Mouse (Mus musculus): ENCODE data around the gene Tma7. TPM values are rescaled to one million over a fixed set of nuclear protein-coding genes. Genes with fewer than 3 reads are reported as not detected.

Gene Tma7
- polyA plus RNA-seq (2012; ENCODE audit: insufficient read depth, low replicate concordance): 28.0 and 687 TPM in 2 replicates

- Histone ChIP-seq H3K36me3 (replicated peaks; ENCODE audit: low read length) (peaks cover 36% of the 10 kb centered on the region), H3K27me3 (replicated peaks) (no peaks in the 10 kb centered on the region), H3K9me3 (no peaks in the 10 kb centered on the region), H3K4me1 (peaks cover 52% of the 10 kb centered on the region), H3K4me3 (replicated peaks) (peak within 1 kb of the TSS; percentile 96)
- TF ChIP-seq GATA1 (IDR thresholded peaks at IDR 0.05; ENCODE audit: borderline replicate concordance, low read length) (no peak), FLI1 (IDR thresholded peaks at IDR 0.05; ENCODE audit: low read length) (no peak)
Measured at GRCm38 (mm10) chr9:109082124-109082800, at the start of gene Tma7, which contains the start of gene Ccdc51. Gene Tma7 (minus strand): TSS chr9:109082587. Gene Ccdc51 (plus strand): TSS chr9:109082493.

DNA sequence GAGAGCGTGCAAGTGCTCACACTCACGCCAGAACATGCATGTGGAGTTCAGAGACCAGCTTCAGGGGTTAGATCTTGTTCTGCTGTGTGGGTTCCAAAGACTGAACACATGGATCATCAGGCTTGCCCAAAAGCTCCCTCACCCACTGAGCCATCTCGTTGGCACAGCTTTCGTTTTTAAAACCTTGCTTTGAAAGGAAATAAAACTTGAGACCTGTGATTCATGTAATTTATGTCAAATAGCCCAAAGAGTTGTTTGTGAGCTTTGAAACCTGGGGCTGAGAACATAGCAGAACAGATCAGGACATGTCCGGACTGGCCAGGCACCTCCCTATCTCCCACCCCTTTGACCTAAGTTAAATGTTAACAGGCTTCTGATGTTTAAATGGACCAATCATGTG is 47.7 kb upstream of the Tma7 start:
- Histone ChIP-seq H3K9me3 (no peaks in the 10 kb centered on the region), H3K4me3 (replicated peaks) (no peak overlapping the region), H3K27me3 (replicated peaks) (peaks cover 3% of the 10 kb centered on the region), H3K36me3 (replicated peaks; ENCODE audit: low read length) (no peaks in the 10 kb centered on the region), H3K4me1 (no peaks in the 10 kb centered on the region)
- no peak for TF ChIP-seq FLI1 (IDR thresholded peaks at IDR 0.05; ENCODE audit: low read length)
- TF ChIP-seq GATA1 (IDR thresholded peaks at IDR 0.05; ENCODE audit: borderline replicate concordance, low read length): no peak

- H3K4me3 ChIP-seq (replicated peaks): no peak overlapping the region
- TF ChIP-seq FLI1 (IDR thresholded peaks at IDR 0.05; ENCODE audit: low read length): no peak
- TF ChIP-seq GATA1 (IDR thresholded peaks at IDR 0.05; ENCODE audit: borderline replicate concordance, low read length): no peak
Measured at GRCm38 (mm10) chr9:109128211-109128610, 45.8 kb upstream of the Tma7 start.

GRCm38 (mm10) chr9:109127076-109127475 is 44.7 kb upstream of the Tma7 start:
- no peak overlapping the region for H3K4me3 ChIP-seq (replicated peaks)
- no peaks in the 10 kb centered on the region for H3K9me3 ChIP-seq
- no peak for TF ChIP-seq GATA1 (IDR thresholded peaks at IDR 0.05; ENCODE audit: borderline replicate concordance, low read length)
- TF ChIP-seq FLI1 (IDR thresholded peaks at IDR 0.05; ENCODE audit: low read length): no peak
- peaks cover 19% of the 10 kb centered on the region for H3K27me3 ChIP-seq (replicated peaks)
- H3K36me3 ChIP-seq (replicated peaks; ENCODE audit: low read length): no peaks in the 10 kb centered on the region
- peaks cover 8% of the 10 kb centered on the region for H3K4me1 ChIP-seq

More at GRCm38 (mm10) chr9:109128211-109128610, 45.8 kb upstream of the Tma7 start:
- no peaks in the 10 kb centered on the region for H3K9me3 ChIP-seq
- H3K4me1 ChIP-seq: peaks cover 5% of the 10 kb centered on the region
- H3K27me3 ChIP-seq (replicated peaks): peaks cover 16% of the 10 kb centered on the region
- no peaks in the 10 kb centered on the region for H3K36me3 ChIP-seq (replicated peaks; ENCODE audit: low read length)

GRCm38 (mm10) chr9:109125481-109125880 is 43.1 kb upstream of the Tma7 start:
- Histone ChIP-seq H3K4me3 (replicated peaks) (no peak overlapping the region), H3K9me3 (no peaks in the 10 kb centered on the region), H3K4me1 (peaks cover 8% of the 10 kb centered on the region), H3K36me3 (replicated peaks; ENCODE audit: low read length) (no peaks in the 10 kb centered on the region), H3K27me3 (replicated peaks) (peaks cover 19% of the 10 kb centered on the region)
- TF ChIP-seq FLI1 (IDR thresholded peaks at IDR 0.05; ENCODE audit: low read length) (no peak), GATA1 (IDR thresholded peaks at IDR 0.05; ENCODE audit: borderline replicate concordance, low read length) (no peak)

GRCm38 (mm10) chr9:109125043-109125442 is 42.7 kb upstream of the Tma7 start:
- peaks cover 8% of the 10 kb centered on the region for H3K4me1 ChIP-seq
- H3K36me3 ChIP-seq (replicated peaks; ENCODE audit: low read length): no peaks in the 10 kb centered on the region
- no peaks in the 10 kb centered on the region for H3K9me3 ChIP-seq
- peaks cover 19% of the 10 kb centered on the region for H3K27me3 ChIP-seq (replicated peaks)
- H3K4me3 ChIP-seq (replicated peaks): no peak overlapping the region
- TF ChIP-seq FLI1 (IDR thresholded peaks at IDR 0.05; ENCODE audit: low read length) (no peak), GATA1 (IDR thresholded peaks at IDR 0.05; ENCODE audit: borderline replicate concordance, low read length) (no peak)

DNA sequence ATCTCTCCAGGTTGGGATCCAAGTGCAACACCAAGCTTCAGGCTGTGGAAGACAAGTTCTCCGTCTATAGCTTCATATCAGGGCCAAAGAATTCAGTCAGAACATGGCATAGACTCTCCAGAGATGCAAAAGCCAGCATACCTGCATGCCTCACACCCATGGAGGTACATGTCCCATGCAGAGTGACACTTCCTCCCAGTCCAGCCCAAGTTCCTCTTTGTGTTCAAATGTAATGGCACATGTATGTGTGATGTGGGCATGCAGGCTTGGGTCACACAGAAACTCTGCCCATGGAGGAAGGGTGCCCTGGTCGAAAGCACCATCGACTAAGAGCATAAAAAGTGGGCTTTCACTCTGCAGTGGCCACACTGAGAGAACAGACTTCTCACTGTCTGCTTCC is 41.8 kb upstream of the Tma7 start:
- peaks cover 21% of the 10 kb centered on the region for H3K27me3 ChIP-seq (replicated peaks)
- no peak overlapping the region for H3K4me3 ChIP-seq (replicated peaks)
- TF ChIP-seq FLI1 (IDR thresholded peaks at IDR 0.05; ENCODE audit: low read length) (no peak), GATA1 (IDR thresholded peaks at IDR 0.05; ENCODE audit: borderline replicate concordance, low read length) (no peak)
- peaks cover 8% of the 10 kb centered on the region for H3K4me1 ChIP-seq
- H3K36me3 ChIP-seq (replicated peaks; ENCODE audit: low read length): no peaks in the 10 kb centered on the region
- H3K9me3 ChIP-seq: no peaks in the 10 kb centered on the region

DNA sequence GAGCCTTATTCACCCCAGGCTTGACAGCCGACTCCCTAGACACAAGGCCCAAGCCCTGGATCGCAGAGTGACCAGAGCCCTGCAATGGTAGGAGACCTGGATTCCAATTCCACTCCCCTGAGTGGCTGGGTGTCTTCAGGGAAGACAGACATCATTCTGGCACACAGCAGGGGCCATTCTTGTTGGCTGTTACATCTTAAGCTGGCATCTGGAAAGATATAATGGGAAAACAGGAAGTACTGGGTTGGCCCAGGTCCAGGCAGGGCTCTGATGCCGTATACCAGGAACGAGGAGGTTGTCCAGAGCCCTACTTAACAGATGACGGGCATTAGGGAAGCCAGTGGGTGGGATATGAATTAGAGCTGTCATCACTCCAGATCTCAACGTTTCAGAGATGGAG is 40.9 kb upstream of the Tma7 start:
- Histone ChIP-seq H3K36me3 (replicated peaks; ENCODE audit: low read length) (no peaks in the 10 kb centered on the region), H3K9me3 (no peaks in the 10 kb centered on the region), H3K4me1 (peaks cover 12% of the 10 kb centered on the region), H3K4me3 (replicated peaks) (no peak overlapping the region), H3K27me3 (replicated peaks) (peaks cover 26% of the 10 kb centered on the region)
- TF ChIP-seq FLI1 (IDR thresholded peaks at IDR 0.05; ENCODE audit: low read length) (no peak), GATA1 (IDR thresholded peaks at IDR 0.05; ENCODE audit: borderline replicate concordance, low read length) (no peak)

DNA sequence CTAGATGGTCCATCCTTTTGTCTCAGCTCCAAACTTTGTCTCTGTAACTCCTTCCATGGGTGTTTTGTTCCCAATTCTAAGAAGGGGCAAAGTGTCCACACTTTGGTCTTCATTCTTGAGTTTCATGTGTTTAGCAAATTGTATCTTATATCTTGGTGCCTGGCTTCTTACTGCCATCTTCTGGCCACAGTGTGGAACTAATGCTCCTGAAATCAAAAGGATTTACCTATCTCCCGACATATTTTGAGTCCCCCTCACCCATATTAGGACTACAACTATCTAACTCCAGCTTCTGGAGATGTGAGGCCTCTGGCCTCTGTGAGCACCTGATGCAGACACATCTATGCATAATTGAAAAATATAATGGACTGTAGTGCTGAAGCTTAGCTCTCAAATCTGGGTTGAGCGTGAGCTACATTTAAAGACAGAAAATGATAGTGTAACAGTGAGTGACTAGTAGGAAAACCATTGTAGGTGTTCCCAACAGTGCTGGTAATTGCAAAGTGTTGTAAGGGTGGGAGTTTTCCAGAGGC is 40.2 kb upstream of the Tma7 start:
- Histone ChIP-seq H3K9me3 (no peaks in the 10 kb centered on the region), H3K4me1 (peaks cover 18% of the 10 kb centered on the region), H3K36me3 (replicated peaks; ENCODE audit: low read length) (no peaks in the 10 kb centered on the region), H3K27me3 (replicated peaks) (peaks cover 27% of the 10 kb centered on the region), H3K4me3 (replicated peaks) (no peak overlapping the region)
- TF ChIP-seq GATA1 (IDR thresholded peaks at IDR 0.05; ENCODE audit: borderline replicate concordance, low read length): no peak
- TF ChIP-seq FLI1 (IDR thresholded peaks at IDR 0.05; ENCODE audit: low read length): no peak

GRCm38 (mm10) chr9:109120956-109121355 is 38.6 kb upstream of the Tma7 start:
- no peaks in the 10 kb centered on the region for H3K36me3 ChIP-seq (replicated peaks; ENCODE audit: low read length)
- peaks cover 25% of the 10 kb centered on the region for H3K4me1 ChIP-seq
- no peaks in the 10 kb centered on the region for H3K9me3 ChIP-seq
- TF ChIP-seq GATA1 (IDR thresholded peaks at IDR 0.05; ENCODE audit: borderline replicate concordance, low read length) (no peak), FLI1 (IDR thresholded peaks at IDR 0.05; ENCODE audit: low read length) (no peak)
- H3K4me3 ChIP-seq (replicated peaks): no peak overlapping the region
- peaks cover 42% of the 10 kb centered on the region for H3K27me3 ChIP-seq (replicated peaks)
